Mouse (Mus musculus): ENCODE data around the gene Fga.

GRCm38 (mm10) chr3:83003068-83003467, 22.8 kb upstream of the Fga start:
- no peak for TF ChIP-seq CTCF (IDR thresholded peaks at IDR 0.05; ENCODE audit: low read depth, low read length)
- TF ChIP-seq POLR2A (IDR thresholded peaks at IDR 0.05; ENCODE audit: borderline replicate concordance, low read depth, low read length) = no peak

Measured in bone marrow macrophage, adult 2 months (primary cell).